Mouse (Mus musculus) T-cell, adult 2 months (primary cell): ENCODE data around the gene Srsf3.
A peak's percentile ranks its signal among the peaks of the same experiment; 100 is the strongest.
"Not testable (repeated sequence)": the region's sequence is repeated elsewhere in the genome, so short reads cannot be mapped to it uniquely, and the experiment has no call there.

Source experiments
- DNase-seq: peaks from one replicate; pipeline ENCODE4 v3.0.0; 2022; ENCODE audit warnings: low spot score

Gene Srsf3

GRCm38 (mm10) chr17:29018292-29018984, 14.0 kb upstream of the Srsf3 start:
- no peak for DNase-seq

DNA sequence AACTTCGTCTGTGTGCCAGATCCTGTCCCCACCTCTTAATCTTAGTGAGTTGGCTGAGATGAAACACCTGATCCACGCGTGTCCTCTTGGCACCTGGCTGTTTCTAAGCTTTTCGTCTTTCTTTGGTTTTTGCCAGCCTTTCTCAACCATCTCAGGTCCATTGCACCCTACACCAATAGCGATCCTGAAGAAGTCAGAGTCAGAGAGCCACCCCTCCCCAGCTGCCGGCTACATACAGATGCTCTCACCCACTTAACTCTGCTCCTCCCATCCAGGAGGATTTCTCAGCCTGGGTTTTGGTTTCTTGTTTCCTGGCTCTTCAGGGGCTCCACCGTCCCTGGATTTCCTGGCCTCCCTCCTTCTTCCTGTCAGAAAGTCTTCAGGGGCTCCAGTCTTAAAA, 13.0 kb upstream of the Srsf3 start:
- no peak for DNase-seq

- DNase-seq, result no peak
Observed at GRCm38 (mm10) chr17:29020444-29020843, 12.0 kb upstream of the Srsf3 start.

DNA sequence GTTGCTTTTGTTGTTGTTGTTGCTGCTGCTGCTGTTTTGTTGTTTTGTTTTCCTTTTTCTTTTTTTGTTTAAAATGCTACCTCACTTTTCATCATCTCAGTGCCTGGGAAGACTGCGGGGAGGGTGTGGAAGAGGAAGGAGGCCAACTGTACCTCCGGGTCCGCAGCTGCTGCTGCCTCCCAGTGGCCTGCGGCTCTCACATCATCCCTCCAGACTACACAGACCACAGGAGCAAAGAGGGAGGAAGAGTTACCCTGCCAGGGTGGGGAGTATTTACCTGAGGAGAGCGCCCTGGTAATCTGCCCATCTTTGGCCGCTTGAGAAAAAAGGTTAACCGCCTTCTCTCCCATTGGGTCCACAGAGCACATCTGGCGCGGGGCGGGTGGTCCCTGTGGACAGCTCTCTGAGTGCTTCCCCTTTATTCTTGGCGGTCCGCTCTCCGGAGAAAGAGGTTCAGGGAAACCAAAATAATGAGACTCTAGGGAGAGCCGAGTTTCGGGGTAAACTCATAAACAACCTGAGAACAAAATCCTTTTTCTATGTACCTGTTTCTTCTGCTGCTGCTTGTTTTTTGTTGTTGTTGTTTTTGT, 10.1 kb upstream of the Srsf3 start:
- DNase-seq, result no peak

- no peak for DNase-seq
Observed at GRCm38 (mm10) chr17:29023346-29023745, 9.1 kb upstream of the Srsf3 start.

DNA sequence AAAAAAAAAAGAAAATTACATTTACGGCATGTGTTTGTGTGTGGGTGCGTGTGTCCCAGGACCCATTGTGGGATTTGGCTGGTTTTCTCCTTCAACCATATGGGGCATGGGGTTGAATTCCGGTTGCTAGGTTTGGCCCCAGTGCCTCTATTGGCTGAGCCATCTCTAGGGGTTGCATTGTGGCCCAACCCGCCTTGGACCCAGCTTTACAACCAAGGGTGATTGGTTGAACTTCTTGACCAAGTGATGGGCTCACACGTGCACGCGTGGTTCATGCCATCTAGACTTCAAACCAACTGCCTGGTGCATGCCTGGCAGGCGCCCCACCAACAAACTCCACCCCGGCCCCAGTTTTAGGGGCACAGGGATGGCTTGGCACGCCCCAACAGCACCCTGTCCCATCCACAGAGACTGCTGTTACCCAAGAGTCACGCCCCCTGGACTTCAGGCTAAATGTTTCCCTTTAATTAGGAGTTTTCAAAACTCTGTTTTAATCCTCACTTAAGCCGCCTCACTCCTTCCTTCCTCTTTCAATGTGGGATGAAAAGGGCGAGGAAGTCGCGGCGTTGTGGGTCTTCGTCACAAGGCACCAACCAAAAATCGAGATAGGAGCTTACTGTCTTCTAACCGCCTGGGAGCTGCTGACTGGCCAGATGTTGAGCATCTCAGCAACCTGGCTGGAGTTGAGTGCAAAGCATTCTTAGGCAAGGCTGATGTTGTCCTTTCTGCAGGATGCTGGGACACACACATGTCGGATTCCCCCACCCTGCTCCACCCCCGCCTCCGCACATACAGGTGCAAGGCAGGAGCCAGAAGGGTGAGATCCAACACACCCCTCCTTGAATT, 8.2 kb upstream of the Srsf3 start:
- no peak for DNase-seq

- DNase-seq, result no peak
Observed at GRCm38 (mm10) chr17:29024896-29025565, 7.4 kb upstream of the Srsf3 start.

GRCm38 (mm10) chr17:29026652-29027356, 5.6 kb upstream of the Srsf3 start:
- no peak for DNase-seq

DNA sequence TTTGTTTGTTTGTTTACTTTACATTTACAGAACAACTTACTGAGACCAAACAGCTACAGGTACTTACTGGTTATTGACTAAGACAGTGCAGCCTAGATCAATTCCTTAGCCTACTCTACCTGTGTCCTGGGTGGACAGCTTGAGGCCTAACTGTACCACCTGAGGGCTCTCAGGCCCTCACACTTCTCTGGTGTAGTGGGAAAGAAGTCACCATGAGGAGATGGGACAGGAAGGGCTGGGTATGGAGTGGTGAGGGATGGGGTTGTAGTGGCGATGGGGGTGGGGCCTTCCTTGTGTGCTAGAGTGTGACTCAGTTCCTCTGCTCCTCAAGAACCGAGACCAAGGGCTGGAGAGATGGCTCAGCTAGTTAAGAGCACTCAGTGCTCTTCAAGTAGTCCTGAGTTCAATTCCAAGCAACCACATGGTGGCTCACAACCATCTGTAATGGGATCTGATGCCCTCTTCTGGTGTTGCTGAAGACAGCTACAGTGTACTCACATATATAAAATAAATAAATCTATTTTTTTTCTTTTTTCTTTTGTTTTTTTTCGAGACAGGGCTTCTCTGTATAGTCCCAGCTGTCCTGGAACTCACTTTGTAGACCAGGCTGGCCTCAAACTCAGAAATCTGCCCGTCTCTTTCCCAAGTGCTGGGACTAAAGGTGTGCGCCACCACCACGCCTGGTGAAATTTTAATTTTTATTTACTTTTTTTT, 1.9 kb upstream of the Srsf3 start:
- no peak for DNase-seq

DNA sequence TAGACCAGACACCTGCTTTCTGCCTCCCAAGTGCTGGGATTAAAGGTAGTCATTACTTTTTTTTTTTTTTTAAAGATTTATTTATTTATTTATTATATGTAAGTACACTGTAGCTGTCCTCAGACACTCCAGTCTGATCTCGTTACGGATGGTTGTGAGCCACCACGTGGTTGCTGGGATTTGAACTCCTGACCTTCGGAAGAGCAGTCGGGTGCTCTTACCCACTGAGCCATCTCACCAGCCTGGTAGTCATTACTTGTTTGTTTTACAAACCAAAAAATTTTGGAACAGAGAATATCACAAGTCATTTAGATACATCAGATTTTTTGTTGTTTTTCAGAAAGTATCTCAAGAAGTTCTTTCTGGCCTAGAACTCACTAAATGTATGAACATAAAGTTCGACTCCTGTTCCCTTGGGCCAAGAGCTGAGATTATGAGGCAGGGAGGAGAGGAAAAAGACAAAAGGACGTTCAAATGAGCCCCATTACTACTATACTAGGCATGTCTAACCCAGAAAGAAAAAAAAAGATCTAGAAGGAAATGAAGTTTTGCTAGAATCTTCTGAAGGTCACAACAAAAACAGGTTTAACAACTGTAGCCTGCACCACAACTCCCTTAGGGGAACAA, 1.2 kb upstream of the Srsf3 start:
- not testable (repeated sequence) for DNase-seq

DNA sequence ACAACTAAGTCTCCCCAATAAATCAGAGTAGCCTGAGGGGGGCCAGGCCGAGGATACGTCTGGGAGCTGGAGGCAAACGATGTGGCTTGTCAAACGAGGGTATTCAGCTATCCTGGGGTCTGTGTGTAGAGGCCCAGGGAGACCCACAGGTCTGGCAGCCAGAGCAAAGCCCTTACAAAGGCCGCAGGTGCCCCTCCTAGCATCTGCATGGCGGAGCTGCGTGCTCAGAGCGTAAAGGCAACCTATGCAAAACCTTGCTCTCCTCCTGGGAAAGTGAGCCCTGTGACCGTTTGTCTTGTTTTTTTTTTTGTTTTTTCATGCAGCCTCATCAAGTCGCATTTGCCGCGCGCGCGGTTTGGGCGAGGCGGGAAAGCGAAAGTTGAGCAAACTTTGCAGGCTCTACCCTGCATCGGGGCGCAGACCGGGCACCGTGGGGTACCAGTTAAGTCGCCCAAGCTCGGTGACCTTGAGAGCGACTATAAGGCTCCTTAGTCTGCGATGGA, 606 bp upstream of the Srsf3 start:
- peak; percentile 58 for DNase-seq

GRCm38 (mm10) chr17:29033569-29034061, 1.2 kb downstream of the Srsf3 start:
- DNase-seq, result no peak

- no peak for DNase-seq
Observed at GRCm38 (mm10) chr17:29034264-29034663, 1.8 kb downstream of the Srsf3 start.

DNA sequence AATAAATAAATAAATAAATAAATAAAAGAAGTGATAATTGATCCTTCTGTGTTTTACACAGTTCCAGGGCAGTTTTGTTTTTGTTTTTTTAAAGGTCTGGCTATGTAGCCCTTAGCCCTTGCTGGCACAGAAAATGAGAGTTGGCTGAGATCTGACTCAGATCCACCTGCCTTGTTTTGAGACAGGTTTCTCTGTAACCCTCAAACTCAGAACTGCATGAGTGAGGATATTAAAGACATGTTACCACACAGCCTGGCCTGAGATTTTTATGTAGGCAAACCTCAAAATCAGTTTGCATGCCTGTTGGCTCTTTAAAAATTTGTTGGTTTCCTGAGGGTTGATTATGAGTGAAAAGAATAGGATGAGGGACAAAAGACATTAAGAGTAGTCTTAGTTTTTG, 3.1 kb downstream of the Srsf3 start:
- no peak for DNase-seq

DNA sequence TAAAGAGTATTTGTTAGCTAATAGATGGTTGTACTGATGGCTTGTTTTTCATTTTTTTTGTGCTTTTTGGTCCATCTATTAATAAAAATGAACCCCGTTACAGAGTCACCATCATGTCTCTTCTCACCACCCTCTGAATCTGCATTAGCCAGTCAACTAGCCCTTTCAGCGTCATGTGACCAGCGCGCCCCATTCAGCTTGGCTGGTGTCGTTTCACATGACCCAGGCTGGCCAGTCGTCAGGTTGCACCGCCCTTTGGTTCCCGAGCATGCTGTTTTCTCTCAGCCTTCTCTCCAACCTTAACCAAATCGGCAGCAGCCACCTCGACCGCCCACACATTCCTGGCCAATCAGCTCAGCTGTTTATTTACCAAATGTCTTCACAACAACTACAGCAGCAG, 6.9 kb downstream of the Srsf3 start:
- DNase-seq, result no peak

DNA sequence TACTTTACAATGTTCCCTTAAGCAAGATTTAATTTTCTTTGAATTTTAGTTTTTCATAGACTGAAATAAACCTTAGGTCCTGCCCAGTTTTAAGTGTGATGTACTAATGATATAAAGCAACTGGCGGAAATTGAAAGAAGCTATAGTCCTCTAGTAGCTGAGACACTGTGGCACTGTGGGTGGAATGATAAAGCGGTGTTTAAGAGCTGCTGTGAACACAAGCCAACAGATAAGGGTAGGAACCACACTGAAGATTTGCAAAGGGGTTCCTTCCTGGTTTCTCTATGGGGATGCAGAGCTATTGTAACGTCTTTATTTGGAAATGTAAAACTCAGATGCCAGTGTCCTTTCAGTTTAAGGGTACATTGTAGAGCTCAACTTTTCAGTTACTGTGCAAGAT, 9.2 kb downstream of the Srsf3 start:
- not testable (repeated sequence) for DNase-seq

GRCm38 (mm10) chr17:29042569-29042968, 10.1 kb downstream of the Srsf3 start:
- DNase-seq, result no peak

DNA sequence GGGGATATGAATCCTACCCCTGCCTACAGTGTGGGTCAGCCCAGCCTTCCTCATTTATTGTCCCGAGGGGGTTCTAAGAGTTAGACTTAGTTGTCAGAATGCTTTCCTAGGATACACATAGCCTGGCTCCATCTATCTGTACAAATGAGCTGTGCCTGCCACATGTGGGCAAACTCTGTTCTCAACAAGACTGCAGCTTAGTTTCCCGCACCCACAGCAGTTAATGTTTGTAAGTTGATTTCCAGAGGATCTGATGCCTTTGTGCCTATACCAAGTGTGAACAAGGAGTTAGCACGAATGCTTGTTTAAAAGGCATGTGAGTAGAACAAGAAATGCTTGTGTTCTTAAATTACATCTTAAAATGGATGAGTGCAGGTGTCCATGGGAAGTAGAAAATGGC, 11.2 kb downstream of the Srsf3 start:
- no peak for DNase-seq

DNA sequence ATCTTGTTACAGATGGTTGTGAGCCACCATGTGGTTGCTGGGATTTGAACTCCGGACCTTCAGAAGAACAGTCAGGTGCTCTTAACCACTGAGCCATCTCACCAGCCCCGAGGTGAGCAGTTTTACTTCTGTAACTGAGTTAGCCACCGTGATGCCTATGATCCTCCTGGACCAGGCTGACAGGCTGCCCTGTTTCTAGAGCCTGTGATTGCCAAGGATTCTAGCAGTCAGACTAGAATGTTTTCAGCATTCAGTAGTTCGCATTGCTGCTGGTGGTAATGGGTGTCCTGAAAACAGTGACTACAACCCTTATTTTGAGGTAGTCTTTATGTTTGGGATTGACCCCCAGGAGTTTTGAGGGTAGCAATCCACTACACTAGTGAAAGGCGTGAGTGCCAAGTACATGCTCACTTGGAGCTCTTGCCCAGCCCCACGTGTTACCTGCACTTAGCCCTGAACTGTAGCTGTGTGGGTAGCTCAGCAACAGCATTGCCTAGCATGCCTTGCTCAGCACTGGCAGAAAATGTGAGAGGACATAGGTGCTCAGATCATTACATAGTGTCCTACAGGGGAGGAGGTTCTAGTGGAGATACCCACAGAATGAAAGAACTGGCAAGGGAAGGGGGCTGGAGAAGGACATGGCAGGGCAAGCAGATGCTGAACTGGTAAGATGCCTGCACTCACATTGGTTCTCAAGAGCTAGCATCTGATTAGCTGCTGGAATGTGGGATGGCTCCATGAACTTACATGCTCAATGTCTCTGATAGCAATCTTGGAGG, 11.9 kb downstream of the Srsf3 start:
- no peak for DNase-seq

DNA sequence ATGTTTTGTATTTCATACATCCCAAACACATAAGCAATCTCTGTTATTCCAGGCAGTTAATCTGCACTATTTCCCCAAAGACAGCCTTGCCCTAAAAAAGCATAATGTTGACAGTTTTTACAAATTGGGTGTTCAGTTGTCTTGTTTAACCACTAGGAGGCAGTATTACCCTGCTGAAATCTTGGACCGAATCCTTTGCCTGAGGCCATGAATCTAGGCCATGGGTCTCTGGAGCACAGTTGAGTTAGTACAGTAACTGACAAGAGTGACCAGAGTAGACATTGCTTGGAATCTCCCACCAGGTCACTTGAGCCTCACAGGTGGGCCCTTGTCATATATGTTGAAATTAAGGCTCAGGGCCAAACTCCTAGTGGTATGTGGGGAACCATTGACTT, 12.5 kb downstream of the Srsf3 start:
- peak; percentile 51 for DNase-seq
